In the genomic region with DNA sequence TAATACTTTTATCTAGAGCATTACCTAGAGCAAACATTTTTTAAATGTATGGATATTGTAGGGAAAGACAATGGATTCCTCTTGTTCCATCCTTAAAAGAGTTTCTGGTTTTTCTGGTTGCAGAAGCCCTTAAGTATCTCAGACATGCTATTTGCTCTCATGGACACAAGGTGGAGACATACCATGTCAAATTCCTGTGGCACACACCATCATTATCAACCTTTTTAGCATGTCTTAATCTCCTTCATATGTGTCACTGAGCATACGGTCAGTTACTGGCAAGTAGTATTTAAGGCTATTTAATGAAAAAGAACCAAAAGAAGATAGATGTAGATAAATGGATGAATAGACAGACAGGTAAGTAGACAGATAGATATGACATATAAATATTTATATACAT, we compare ENCODE assay signal across 9 mouse cellular contexts.
A peak's percentile ranks its signal among the peaks of the same experiment; 100 is the strongest.
DNase-seq lines count a peak whose midpoint lies in the region; ATAC-seq lines count a peak whose summit lies in the region.
"Had no signal": no experiment of that assay in that cellular context is flagged by ENCODE, and none has a peak within 500 bp of the region (broad histone marks: within the 10 kb centered on the region; RNA-seq: fewer than 3 reads in every experiment).

No protein-coding gene starts in this region.

- no peaks in the 10 kb centered on the region for H3K27me3 ChIP-seq in hindbrain, embryonic 11.5 days (ENCODE audit: control insufficient read depth, insufficient read depth, low read length)
- H3K27me3 ChIP-seq in hindbrain, embryonic 10.5 days (ENCODE audit: insufficient read depth, poor library complexity, severe bottlenecking): no peaks in the 10 kb centered on the region
- H3K27me3 ChIP-seq: stomach, embryonic 15.5 days had no signal

- no peak overlapping the region for H3K9ac ChIP-seq in hindbrain, embryonic 11.5 days (ENCODE audit: low read depth, low read length)
- H3K9ac ChIP-seq: stomach, embryonic 15.5 days had no signal

- ATAC-seq in hindbrain, embryonic 11.5 days (ENCODE audit: low FRiP score): no peak
- ATAC-seq in activated CD4-positive, CD25-positive, alpha-beta regulatory T cell, adult 4 months: no peak

- H3K4me3 ChIP-seq in hindbrain, embryonic 11.5 days (ENCODE audit: low read depth, low read length): no peak overlapping the region
- no peak overlapping the region for H3K4me3 ChIP-seq in hindbrain, embryonic 10.5 days
- H3K4me3 ChIP-seq: stomach, embryonic 15.5 days had no signal

- 35% methylated on average over 1 of the region's 1 CpGs for WGBS in hindbrain, embryonic 11.5 days
- WGBS in hindbrain, embryonic 10.5 days: 36% methylated on average over 1 of the region's 1 CpGs

- DNase-seq in hindbrain, embryonic 11.5 days (ENCODE audit: low spot score): peak; percentile 47
- no peak for DNase-seq in hindbrain, embryonic 10.5 days (ENCODE audit: low spot score)
- DNase-seq in right cerebral cortex, adult 2 months (ENCODE audit: low spot score in 2 of 2): peak; percentile 27 to 34
- no peak for DNase-seq in right cerebral cortex, postnatal 36 days (ENCODE audit: low spot score in 2 of 2)
- DNase-seq in embryo, embryonic 9.5 days (ENCODE audit: extremely low spot score): peak; percentile 10
- peak; percentile 23 for DNase-seq in naive thymus-derived CD4-positive, alpha-beta T cell, adult 2 months (ENCODE audit: low read depth)
- no peak for DNase-seq in gastrocnemius, adult 8-10 months (ENCODE audit: low spot score in 2 of 2)

- H3K9me3 ChIP-seq in hindbrain, embryonic 11.5 days (ENCODE audit: control insufficient read depth, low read length): no peaks in the 10 kb centered on the region
- H3K9me3 ChIP-seq in hindbrain, embryonic 10.5 days: no peaks in the 10 kb centered on the region
- H3K9me3 ChIP-seq: stomach, embryonic 15.5 days had no signal

- no peak overlapping the region for H3K27ac ChIP-seq in hindbrain, embryonic 11.5 days (ENCODE audit: low read depth, low read length)
- H3K27ac ChIP-seq in hindbrain, embryonic 10.5 days: no peak overlapping the region
- H3K27ac ChIP-seq: stomach, embryonic 15.5 days had no signal

- H3K4me1 ChIP-seq in hindbrain, embryonic 11.5 days (replicated peaks; ENCODE audit: control insufficient read depth, insufficient read depth, low read length): no peaks in the 10 kb centered on the region
- no peaks in the 10 kb centered on the region for H3K4me1 ChIP-seq in hindbrain, embryonic 10.5 days (replicated peaks)
- H3K4me1 ChIP-seq: stomach, embryonic 15.5 days had no signal

- no peaks in the 10 kb centered on the region for H3K36me3 ChIP-seq in hindbrain, embryonic 11.5 days (ENCODE audit: control insufficient read depth, insufficient read depth, low read length)
- no peaks in the 10 kb centered on the region for H3K36me3 ChIP-seq in hindbrain, embryonic 10.5 days
- H3K36me3 ChIP-seq: stomach, embryonic 15.5 days had no signal

- no peak overlapping the region for H3K4me2 ChIP-seq in hindbrain, embryonic 11.5 days (replicated peaks; ENCODE audit: low read depth, low read length)
- H3K4me2 ChIP-seq: stomach, embryonic 15.5 days had no signal

Comparison
In these comparisons a context has a peak if more than half of its experiments do, and no peak if none do; other contexts are left out.
1. DNase-seq: peak in hindbrain, embryonic 11.5 days (single experiment), right cerebral cortex, adult 2 months (2 of 2), embryo, embryonic 9.5 days (single experiment) and naive thymus-derived CD4-positive, alpha-beta T cell, adult 2 months (single experiment); none in hindbrain, embryonic 10.5 days (single experiment), right cerebral cortex, postnatal 36 days (0 of 2) and gastrocnemius, adult 8-10 months (0 of 2).